Mouse (Mus musculus): Measurements from ENCODE around the gene Hsd17b6.
"Not testable (repeated sequence)": the region's sequence is repeated elsewhere in the genome, so short reads cannot be mapped to it uniquely, and the experiment has no call there.

The Hsd17b6 gene

DNA sequence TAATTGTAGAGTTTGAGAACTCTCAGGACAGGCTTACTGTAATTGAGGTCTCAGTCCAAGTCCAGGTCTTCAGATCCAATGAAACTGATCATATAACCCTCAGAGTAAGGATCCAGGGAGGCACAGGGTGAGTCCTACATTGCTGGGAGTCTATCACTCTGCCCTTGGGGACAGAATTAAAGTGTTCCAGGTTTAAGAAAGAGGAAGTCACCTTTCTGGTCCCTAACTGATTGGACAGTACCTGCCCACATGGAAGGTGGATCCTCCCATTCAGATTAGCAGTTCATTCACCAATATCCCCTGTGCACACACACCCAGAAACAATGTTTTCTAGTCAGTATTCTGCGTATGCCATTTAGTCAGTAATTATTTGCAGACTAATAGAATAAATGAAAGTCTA is at the start of gene Hsd17b6:
TSS of gene Hsd17b6 (minus strand) at position 166 of the 400 bp plus-strand sequence.
- no peak for DNase-seq (ENCODE audit: low read depth, low spot score)

- DNase-seq (ENCODE audit: low read depth, low spot score), result no peak
Observed at GRCm38 (mm10) chr10:128053001-128053400, 45.6 kb upstream of the Hsd17b6 start.

DNA sequence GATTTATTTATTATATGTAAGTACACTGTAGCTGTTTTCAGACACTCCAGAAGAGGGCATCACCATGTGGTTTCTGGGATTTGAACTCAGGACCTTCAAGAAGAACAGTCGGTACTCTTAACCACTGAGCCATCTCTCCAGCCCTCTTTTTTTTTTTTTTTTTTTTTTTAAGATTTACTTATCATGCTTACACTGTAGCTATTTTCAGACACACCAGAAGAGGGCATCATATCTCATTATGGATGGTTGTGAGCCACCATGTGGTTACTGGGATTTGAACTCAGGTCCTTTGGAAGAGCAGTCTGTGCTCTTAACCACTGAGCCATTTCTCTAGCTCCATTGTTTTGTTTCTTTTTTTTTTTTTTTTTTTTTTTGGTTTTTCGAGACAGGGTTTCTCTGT is 44.7 kb upstream of the Hsd17b6 start:
- DNase-seq (ENCODE audit: low read depth, low spot score), result not testable (repeated sequence)

- DNase-seq (ENCODE audit: low read depth, low spot score), result no peak
Observed at GRCm38 (mm10) chr10:128051589-128051988, 44.2 kb upstream of the Hsd17b6 start.

GRCm38 (mm10) chr10:128050355-128050754 is 42.9 kb upstream of the Hsd17b6 start:
- DNase-seq (ENCODE audit: low read depth, low spot score), result no peak

DNA sequence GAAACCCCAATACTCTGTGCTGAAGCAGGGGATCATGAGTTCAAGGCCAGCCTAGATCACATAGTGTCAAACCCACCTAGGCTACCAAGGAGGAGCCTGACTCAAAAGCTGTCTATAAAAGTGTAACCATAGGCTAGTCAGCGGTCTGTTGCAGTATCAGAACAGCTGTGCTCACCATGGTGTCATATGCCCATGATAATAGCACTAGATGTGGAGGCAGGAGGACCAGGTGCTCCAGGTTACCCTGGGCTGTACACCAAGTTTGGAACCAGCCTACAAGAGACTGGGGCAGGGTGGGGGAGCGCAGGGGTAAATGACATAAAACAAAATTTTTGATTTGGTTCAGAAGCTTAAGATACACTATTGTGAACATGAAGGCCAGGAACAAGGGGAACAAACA is 42.3 kb upstream of the Hsd17b6 start:
- DNase-seq (ENCODE audit: low read depth, low spot score), result no peak

GRCm38 (mm10) chr10:128048157-128048556 is 40.7 kb upstream of the Hsd17b6 start:
- no peak for DNase-seq (ENCODE audit: low read depth, low spot score)

DNA sequence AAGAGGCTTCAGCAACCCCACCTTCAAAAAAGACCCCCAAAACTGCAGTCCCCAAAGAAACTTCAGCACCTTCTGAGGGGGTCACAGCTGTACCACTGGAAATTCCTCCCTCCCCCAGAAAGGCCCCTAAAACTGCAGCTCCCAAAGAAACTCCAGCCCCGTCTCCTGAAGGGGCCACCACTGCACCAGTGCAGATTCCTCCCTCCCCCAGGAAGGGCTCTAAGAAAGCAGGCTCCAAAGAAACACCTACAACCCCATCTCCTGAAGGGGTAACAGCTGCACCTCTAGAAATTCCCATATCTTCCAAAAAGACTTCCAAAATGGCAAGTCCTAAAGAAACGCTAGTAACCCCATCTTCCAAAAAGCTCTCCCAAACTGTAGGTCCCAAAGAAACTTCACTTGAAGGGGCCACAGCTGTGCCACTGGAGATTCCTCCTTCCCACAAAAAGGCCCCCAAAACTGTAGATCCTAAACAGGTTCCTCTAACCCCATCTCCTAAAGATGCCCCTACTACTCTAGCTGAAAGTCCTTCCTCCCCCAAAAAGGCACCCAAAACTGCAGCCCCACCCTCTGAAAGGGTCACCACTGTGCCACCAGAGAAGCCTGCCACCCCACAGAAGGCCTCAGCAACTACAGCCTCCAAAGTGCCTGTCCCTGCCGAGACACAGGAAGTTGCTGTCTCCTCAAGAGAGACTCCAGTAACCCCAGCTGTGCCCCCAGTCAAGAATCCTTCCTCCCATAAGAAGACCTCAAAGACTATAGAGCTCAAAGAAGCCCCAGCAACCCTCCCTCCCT is 35.8 kb upstream of the Hsd17b6 start:
- no peak for DNase-seq (ENCODE audit: low read depth, low spot score)

DNA sequence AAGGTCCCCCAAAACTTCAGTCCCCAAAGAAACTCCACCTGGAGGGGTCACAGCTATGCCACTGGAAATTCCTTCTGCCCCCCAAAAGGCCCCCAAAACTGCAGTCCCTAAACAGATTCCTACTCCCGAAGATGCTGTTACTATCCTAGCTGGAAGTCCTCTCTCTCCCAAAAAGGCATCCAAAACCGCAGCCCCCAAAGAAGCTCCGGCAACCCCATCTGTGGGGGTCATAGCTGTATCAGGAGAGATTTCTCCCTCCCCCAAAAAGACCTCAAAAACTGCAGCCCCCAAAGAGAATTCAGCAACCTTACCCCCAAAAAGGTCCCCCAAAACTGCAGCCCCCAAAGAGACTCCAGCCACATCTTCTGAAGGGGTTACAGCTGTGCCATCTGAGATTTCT is 35.1 kb upstream of the Hsd17b6 start:
- no peak for DNase-seq (ENCODE audit: low read depth, low spot score)

- no peak for DNase-seq (ENCODE audit: low read depth, low spot score)
Observed at GRCm38 (mm10) chr10:128041636-128042035, 34.2 kb upstream of the Hsd17b6 start.

DNA sequence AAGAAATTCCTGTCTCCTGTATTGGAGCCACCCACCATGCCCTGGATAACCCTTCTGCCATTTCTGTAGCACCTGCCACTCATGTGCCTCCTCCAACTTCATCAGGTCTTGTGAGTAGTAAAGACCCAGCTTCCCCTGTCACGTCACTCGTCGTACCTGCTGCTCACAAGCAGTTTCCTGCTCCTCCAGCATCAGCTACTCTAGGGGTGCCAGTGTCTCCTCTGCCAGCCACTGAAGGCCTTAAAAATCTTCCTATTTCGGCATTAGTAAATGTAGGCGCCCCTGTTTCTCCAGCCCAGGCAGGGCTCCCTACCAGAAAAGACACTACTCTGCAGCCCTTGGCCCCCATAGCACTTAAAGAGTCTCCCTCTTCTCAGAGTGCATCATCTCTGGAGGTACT is 32.9 kb upstream of the Hsd17b6 start:
- no peak for DNase-seq (ENCODE audit: low read depth, low spot score)

DNA sequence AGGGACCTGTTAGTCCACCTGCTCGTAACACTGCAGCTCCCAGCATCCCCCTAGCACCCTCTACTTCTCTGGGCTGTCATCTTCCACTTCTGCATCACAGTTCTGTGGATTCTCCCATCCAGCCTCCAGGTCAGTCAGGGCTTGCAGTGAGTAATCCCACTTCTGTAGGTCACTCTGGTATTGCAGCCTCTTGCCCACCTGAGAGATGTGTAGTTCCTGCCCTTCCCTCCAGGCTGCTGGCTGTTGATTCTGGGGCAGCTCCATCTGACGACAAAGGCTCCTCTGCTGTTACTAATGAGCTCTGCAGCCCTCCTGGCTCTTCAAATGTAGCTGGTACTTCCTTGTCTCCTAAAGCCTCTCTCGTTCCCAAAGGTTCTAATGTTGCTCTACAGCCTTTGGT is 32.4 kb upstream of the Hsd17b6 start:
- DNase-seq (ENCODE audit: low read depth, low spot score), result no peak

DNA sequence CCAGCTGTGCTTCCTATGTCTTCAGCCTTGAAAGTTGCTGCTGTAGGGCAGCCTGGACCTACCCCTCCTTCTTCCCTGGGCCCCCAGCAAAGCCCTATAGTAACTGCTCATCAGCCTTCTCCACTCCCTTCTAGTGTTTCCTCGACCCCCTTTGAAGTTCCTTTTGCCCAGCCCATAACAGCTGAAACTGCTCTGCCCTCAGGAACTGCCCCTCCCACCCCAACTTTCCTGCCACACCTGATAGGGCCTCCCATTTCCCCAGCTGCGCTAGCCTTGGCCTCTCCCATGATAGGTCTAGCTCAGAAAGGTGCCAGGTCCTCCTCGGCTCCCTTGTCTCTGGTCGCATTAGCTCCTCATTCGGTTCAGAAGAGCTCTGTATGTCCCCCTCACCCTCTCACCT is 31.8 kb upstream of the Hsd17b6 start:
- DNase-seq (ENCODE audit: low read depth, low spot score), result peak; percentile 54

GRCm38 (mm10) chr10:128037921-128038320 is 30.5 kb upstream of the Hsd17b6 start:
- DNase-seq (ENCODE audit: low read depth, low spot score), result no peak

DNA sequence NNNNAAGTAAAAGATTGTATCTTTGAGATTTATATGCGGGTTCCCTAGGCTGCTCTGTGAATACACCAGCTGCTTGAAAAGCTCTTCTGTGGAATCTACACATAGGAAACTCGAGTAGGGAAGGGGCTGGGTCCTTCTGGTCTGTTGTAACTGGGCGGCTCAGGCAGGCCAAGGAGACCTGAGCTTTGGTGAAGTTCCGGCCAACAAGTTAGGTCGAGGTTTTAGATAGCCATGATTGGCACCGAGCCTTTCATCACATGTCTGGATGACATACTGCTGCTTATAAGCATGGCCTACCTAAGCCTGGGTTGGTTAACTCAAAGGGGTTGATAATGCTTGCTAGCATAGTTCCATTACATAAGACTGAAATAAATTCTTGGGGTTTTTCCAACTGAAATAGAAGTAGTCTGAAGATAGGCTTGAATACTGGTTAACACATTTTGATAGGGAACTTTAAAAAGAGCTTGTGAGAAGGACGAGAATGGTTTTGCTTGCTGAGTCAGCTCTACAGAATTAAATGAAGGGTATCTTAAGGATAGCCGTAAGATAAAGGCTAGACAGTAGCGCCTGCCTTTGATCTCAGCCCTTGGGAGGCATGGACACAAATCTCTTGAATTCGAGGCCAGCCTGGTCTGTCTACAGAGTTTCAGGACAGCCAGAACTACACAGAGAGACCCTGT is 29.5 kb upstream of the Hsd17b6 start:
- peak; percentile 59 for DNase-seq (ENCODE audit: low read depth, low spot score)

DNA sequence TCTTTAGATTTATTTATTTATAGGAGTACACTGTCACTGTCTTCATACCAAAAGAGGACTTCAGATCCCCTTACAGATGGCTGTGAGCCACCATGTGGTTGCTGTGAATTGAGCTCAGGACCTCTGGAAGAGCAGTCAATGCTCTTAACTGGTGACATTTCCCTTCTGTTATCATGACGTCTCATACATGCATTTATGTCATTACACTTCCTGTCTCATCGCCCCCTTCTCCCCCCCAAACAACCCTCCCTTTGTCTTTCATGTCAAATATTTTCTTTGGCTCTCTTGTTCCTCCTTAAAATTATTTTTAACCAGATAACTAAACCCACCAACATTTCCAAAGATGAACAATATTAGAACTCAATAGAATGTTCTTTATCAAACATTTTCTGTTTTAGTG is 23.4 kb upstream of the Hsd17b6 start:
- no peak for DNase-seq (ENCODE audit: low read depth, low spot score)

DNA sequence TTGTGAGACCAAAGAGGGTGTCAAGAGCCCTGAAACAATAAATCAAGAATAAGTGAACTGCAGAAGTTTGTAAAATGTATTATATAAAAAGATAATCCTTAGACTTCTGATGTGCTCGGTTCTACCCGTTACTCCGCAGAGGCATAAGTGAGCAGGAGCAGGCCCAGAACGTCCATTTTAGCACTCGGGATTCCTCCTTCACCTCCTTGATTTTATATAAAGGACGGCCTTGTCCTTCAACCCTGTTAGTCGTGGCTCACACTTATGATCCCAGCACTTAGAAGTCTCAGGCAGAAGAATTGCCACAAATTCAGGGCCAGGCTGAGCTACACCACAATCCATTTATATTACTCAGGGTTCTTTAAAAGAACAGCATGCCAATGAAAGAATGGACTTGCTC is 22.5 kb upstream of the Hsd17b6 start:
- DNase-seq (ENCODE audit: low read depth, low spot score), result no peak

DNA sequence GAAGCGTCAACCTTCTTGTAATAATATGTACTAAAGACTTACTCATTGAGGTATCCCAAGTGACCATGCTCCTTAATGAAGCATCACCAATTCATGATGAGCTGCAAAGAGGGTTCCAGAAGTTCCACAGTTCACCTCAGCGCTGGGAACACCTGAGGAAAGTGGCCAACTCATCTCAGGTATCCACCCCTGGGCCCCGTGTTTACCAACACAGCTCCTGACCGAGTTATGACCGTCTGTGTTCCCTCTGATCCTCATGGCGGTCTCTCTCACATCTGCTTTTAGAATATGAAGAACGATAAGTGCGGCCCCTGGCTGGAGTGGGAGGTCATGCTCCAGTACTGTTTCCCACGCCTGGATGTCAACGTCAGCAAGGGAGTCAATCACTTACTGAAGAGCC is 16.1 kb upstream of the Hsd17b6 start:
- no peak for DNase-seq (ENCODE audit: low read depth, low spot score)

DNA sequence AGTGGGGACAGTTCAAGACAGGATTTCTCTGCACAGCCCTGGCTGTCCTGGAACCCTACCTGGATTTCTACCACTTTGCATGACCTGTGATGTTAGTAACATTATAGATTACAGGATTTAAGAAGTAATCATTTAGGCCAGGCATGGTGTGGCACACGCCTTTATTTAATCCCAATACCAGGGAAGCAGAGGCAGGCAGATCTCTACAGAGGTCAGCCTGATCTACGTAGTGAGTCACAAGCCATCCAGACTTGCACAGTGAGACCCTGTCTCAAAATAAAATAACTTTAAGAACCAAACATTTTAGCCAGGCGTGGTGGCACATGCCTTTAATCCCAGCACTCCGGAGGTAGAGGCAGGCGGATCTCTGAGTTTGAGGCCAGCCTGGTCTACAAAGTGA is 14.8 kb upstream of the Hsd17b6 start:
- DNase-seq (ENCODE audit: low read depth, low spot score), result no peak

- DNase-seq (ENCODE audit: low read depth, low spot score), result peak; percentile 87
Observed at GRCm38 (mm10) chr10:128015068-128015934, 7.9 kb upstream of the Hsd17b6 start, which contains the start of gene Prim1. Gene Prim1, plus strand, starts transcription at chr10:128015168.

- no peak for DNase-seq (ENCODE audit: low read depth, low spot score)
Observed at GRCm38 (mm10) chr10:128009735-128010134, 2.3 kb upstream of the Hsd17b6 start.

DNA sequence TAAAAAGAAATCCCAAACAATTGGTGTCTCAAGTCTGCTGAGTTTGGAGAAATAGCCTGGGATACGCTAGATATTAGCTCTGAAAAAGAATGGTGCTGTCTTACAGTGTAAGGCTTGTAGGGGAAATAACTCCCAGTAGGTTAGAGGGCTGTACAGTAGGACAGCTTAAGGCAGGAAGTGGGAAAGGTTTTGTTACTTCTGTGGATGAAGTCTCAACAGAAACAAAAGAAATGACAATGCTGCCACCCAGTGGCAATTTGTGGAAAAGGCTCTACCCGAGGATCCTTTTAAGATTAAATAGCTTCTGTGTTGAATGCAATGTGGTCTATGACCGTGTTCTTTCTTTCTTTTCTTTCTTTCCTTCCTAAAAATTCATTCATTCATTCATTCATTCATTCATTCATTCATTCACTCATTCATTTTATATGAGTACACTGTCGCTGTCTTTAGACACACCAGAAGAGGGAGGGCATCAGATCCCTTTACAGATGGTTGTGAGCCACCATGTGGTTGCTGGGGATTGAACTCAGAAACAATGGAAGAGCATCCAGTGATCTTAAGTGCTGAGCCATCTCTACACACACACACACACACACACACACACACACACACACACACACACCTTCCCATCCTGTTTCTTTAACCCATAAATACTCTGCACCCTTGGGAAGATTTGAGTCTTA is 937 bp upstream of the Hsd17b6 start:
- DNase-seq (ENCODE audit: low read depth, low spot score), result peak; percentile 85

All from CD4-positive, CD25-positive, alpha-beta regulatory T cell, adult 2 months (primary cell).